Mouse (Mus musculus): Measurements from ENCODE around the gene Cbx2. TPM values are rescaled to one million over a fixed set of nuclear protein-coding genes. Genes with fewer than 3 reads are reported as not detected.

Cbx2 gene
- polyA plus RNA-seq (2012; rRNA removed) = 35.7 and 40.4 TPM in 2 replicates
- polyA plus RNA-seq (2014; fragmentation: Nextera tagmentation; extraction: Ambion mirVana) = 29.1 and 35.5 TPM in 2 replicates

- no peaks in the 10 kb centered on the region for H3K9me3 ChIP-seq (ENCODE audit: control insufficient read depth, low read length)
- 1% methylated on average over 75 of the region's 99 CpGs for WGBS
- H3K27ac ChIP-seq (replicated peaks; ENCODE audit: low read depth, low read length) = peak within 1 kb of the TSS; percentile 95
- peak within 1 kb of the TSS; percentile 91 for H3K9ac ChIP-seq (ENCODE audit: low read depth, low read length, severe bottlenecking)
- ATAC-seq (ENCODE audit: low FRiP score, low read depth) = peak; percentile 93
- H3K27me3 ChIP-seq (ENCODE audit: control insufficient read depth, insufficient read depth, low read length) = no peaks in the 10 kb centered on the region
- DNase-seq (ENCODE audit: low spot score) = peak; percentile 94
- peaks cover 25% of the 10 kb centered on the region for H3K36me3 ChIP-seq (ENCODE audit: control insufficient read depth, insufficient read depth, low read length)
- H3K4me1 ChIP-seq (ENCODE audit: control insufficient read depth, insufficient read depth, low read length) = peaks cover 37% of the 10 kb centered on the region
- peak within 1 kb of the TSS; percentile 78 for H3K4me2 ChIP-seq (replicated peaks; ENCODE audit: low read depth, low read length, severe bottlenecking)
- peak within 1 kb of the TSS; percentile 97 for H3K4me3 ChIP-seq (replicated peaks; ENCODE audit: low read length)
- TF ChIP-seq POLR2A (IDR thresholded peaks at IDR 0.05; ENCODE audit: borderline replicate concordance, extremely low read depth, insufficient read depth, insufficient read length) = 0 out of 2 replicates have a peak, but pooled peaks have one; percentile 45
These were observed at the start of gene Cbx2 for GRCm38 (mm10) chr11:119022895-119023615. Gene Cbx2 (plus strand): TSS chr11:119022962.

- no peak for TF ChIP-seq POLR2A (IDR thresholded peaks at IDR 0.05; ENCODE audit: borderline replicate concordance, extremely low read depth, insufficient read depth, insufficient read length)
- H3K9ac ChIP-seq (ENCODE audit: low read depth, low read length, severe bottlenecking) = no peak overlapping the region
- H3K27ac ChIP-seq (replicated peaks; ENCODE audit: low read depth, low read length) = no peak overlapping the region
- H3K36me3 ChIP-seq (ENCODE audit: control insufficient read depth, insufficient read depth, low read length) = no peaks in the 10 kb centered on the region
- H3K27me3 ChIP-seq (ENCODE audit: control insufficient read depth, insufficient read depth, low read length) = no peaks in the 10 kb centered on the region
- H3K4me3 ChIP-seq (replicated peaks; ENCODE audit: low read length) = no peak overlapping the region
- H3K4me1 ChIP-seq (ENCODE audit: control insufficient read depth, insufficient read depth, low read length) = no peaks in the 10 kb centered on the region
- ATAC-seq (ENCODE audit: low FRiP score, low read depth) (no peak), DNase-seq (ENCODE audit: low spot score) (no peak)
- H3K9me3 ChIP-seq (ENCODE audit: control insufficient read depth, low read length) = no peaks in the 10 kb centered on the region
- no peak overlapping the region for H3K4me2 ChIP-seq (replicated peaks; ENCODE audit: low read depth, low read length, severe bottlenecking)
- WGBS = 79% methylated on average over 7 of the region's 7 CpGs
These were observed 48.4 kb upstream of the Cbx2 start for GRCm38 (mm10) chr11:118974340-118974739.

- TF ChIP-seq POLR2A (IDR thresholded peaks at IDR 0.05; ENCODE audit: borderline replicate concordance, extremely low read depth, insufficient read depth, insufficient read length) = no peak
- Histone ChIP-seq H3K9me3 (ENCODE audit: control insufficient read depth, low read length) (no peaks in the 10 kb centered on the region), H3K27ac (replicated peaks; ENCODE audit: low read depth, low read length) (no peak overlapping the region), H3K27me3 (ENCODE audit: control insufficient read depth, insufficient read depth, low read length) (no peaks in the 10 kb centered on the region), H3K4me2 (replicated peaks; ENCODE audit: low read depth, low read length, severe bottlenecking) (no peak overlapping the region), H3K4me3 (replicated peaks; ENCODE audit: low read length) (no peak overlapping the region), H3K4me1 (ENCODE audit: control insufficient read depth, insufficient read depth, low read length) (no peaks in the 10 kb centered on the region), H3K9ac (ENCODE audit: low read depth, low read length, severe bottlenecking) (no peak overlapping the region), H3K36me3 (ENCODE audit: control insufficient read depth, insufficient read depth, low read length) (no peaks in the 10 kb centered on the region)
- DNase-seq (ENCODE audit: low spot score) = peak; percentile 88
- WGBS = 4% methylated on average over 10 of the region's 10 CpGs
- no peak for ATAC-seq (ENCODE audit: low FRiP score, low read depth)
These were observed 47.3 kb upstream of the Cbx2 start for GRCm38 (mm10) chr11:118975427-118975826.

GRCm38 (mm10) chr11:118975917-118976316 is 46.8 kb upstream of the Cbx2 start:
- H3K4me2 ChIP-seq (replicated peaks; ENCODE audit: low read depth, low read length, severe bottlenecking) = no peak overlapping the region
- no peak overlapping the region for H3K9ac ChIP-seq (ENCODE audit: low read depth, low read length, severe bottlenecking)
- H3K27me3 ChIP-seq (ENCODE audit: control insufficient read depth, insufficient read depth, low read length) = no peaks in the 10 kb centered on the region
- no peak overlapping the region for H3K27ac ChIP-seq (replicated peaks; ENCODE audit: low read depth, low read length)
- H3K4me3 ChIP-seq (replicated peaks; ENCODE audit: low read length) = no peak overlapping the region
- H3K36me3 ChIP-seq (ENCODE audit: control insufficient read depth, insufficient read depth, low read length) = no peaks in the 10 kb centered on the region
- H3K4me1 ChIP-seq (ENCODE audit: control insufficient read depth, insufficient read depth, low read length) = no peaks in the 10 kb centered on the region
- DNase-seq (ENCODE audit: low spot score) (no peak), ATAC-seq (ENCODE audit: low FRiP score, low read depth) (no peak)
- WGBS = 18% methylated on average over 12 of the region's 12 CpGs
- no peaks in the 10 kb centered on the region for H3K9me3 ChIP-seq (ENCODE audit: control insufficient read depth, low read length)
- TF ChIP-seq POLR2A (IDR thresholded peaks at IDR 0.05; ENCODE audit: borderline replicate concordance, extremely low read depth, insufficient read depth, insufficient read length) = no peak

GRCm38 (mm10) chr11:118980388-118980787 is 42.4 kb upstream of the Cbx2 start:
- H3K27ac ChIP-seq (replicated peaks; ENCODE audit: low read depth, low read length) = no peak overlapping the region
- WGBS = 68% methylated on average over 2 of the region's 2 CpGs
- TF ChIP-seq POLR2A (IDR thresholded peaks at IDR 0.05; ENCODE audit: borderline replicate concordance, extremely low read depth, insufficient read depth, insufficient read length) = no peak
- no peaks in the 10 kb centered on the region for H3K27me3 ChIP-seq (ENCODE audit: control insufficient read depth, insufficient read depth, low read length)
- DNase-seq (ENCODE audit: low spot score) (no peak), ATAC-seq (ENCODE audit: low FRiP score, low read depth) (no peak)
- H3K4me2 ChIP-seq (replicated peaks; ENCODE audit: low read depth, low read length, severe bottlenecking) = no peak overlapping the region
- no peaks in the 10 kb centered on the region for H3K36me3 ChIP-seq (ENCODE audit: control insufficient read depth, insufficient read depth, low read length)
- no peak overlapping the region for H3K9ac ChIP-seq (ENCODE audit: low read depth, low read length, severe bottlenecking)
- H3K9me3 ChIP-seq (ENCODE audit: control insufficient read depth, low read length) = no peaks in the 10 kb centered on the region
- H3K4me1 ChIP-seq (ENCODE audit: control insufficient read depth, insufficient read depth, low read length) = no peaks in the 10 kb centered on the region
- no peak overlapping the region for H3K4me3 ChIP-seq (replicated peaks; ENCODE audit: low read length)

Measured in limb, embryonic 14.5 days (tissue).